Mouse (Mus musculus) urinary bladder, postnatal 14 days (tissue): Measurements from ENCODE around the gene Frmd7.

Experiments used
- DNase-seq: peaks from one replicate; pipeline ENCODE4 v3.0.0; 2021; ENCODE audit warnings: low spot score

Gene Frmd7

DNA sequence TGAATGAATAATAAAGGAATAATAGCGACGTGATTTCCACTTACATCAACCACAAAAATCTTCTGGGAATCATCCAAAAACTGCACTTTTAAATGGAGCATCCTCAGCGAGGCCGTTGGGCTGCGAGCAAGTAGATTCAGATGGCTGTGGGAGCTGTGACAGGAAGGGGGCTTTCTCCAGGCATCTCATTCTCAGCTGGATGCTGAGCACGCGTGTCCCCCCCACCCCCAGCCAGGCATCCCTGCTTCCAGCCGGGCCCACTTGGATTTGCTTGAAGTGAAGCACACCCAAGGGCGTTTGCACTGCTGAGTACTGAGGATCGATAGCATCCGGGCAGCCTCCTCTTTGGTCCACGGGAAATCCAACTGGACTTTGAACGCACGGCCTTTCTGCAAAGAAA lies at the start of gene Frmd7:
TSS of gene Frmd7 (minus strand) at position 101 of the 400 bp plus-strand sequence.
- no peak for DNase-seq

DNA sequence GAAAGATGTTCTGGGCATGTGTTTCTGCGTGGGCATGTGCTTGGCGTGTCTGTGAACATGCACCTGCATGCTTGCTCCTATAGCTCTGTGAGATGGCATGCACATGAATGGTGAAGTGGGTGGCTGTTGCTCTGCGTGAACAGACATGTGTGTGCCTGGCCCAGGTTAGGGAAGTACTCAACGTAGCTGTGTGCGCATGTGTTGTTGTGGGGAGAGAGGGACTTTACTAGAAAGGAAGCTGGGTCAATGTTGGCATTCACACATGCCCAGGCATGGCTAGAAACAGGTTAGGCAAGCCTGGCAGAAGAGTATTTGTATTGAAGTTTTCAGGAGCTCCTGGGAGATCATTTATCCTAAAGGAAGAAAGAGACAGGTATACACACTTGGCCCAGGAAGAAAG lies 48.8 kb upstream of the Frmd7 start:
- peak; percentile 45 for DNase-seq

DNA sequence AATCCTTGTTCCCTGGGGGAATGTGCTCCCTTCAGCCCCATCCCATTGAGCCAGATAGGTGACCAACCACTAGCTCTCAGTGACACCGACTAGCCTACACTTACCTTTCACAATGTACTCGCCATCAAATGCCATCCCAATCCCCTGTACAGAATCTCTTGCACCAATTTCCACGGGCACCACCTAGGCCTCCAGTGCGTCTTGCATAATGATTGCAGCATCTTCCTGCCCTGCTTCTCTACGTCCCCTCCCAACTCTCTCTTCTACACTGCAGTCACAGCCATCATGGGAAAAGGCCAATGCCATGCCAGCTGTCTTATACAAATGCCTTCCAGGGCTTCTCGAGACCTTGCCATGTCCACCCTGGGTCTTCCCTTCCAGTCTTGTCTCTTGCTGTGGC lies 47.4 kb upstream of the Frmd7 start:
- no peak for DNase-seq

DNA sequence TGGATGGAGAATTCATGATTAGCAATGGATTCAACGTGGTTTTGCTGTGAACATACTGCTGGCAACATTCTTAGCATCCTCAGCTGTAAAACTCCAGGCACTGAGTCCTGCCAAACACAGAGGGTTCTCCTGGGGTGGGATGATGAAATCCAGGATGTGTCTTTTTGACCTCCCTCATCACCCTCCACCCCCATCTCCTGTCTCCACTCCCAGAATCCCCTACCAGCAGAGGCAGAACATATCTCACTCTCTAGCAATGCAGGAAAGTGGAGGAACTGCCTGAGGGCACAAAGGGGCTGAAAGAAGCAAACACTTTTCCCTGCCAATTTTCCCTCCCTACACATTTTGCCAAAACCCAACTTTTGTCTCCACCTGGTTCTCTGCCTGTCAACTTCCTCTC lies 46.1 kb upstream of the Frmd7 start:
- DNase-seq = no peak

DNA sequence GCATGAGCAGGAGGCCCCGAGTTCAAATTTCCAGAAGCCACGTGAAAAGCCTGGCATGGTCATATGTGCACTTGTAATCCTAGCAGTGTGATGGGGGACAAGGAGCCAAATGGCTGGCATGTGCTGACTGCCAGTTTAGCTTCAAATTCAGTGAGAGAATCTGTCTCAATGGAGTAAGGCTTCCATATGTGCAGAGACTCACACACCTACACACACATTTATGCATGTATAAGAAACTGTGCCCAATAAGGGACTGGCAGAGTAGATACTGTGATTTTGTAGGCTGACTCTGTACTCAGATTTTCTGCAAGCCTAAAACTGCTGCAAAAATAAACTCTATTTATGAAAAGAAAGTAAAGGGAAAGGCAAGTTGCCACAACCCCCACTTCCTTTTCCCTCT lies 35.9 kb upstream of the Frmd7 start:
- DNase-seq = no peak

DNA sequence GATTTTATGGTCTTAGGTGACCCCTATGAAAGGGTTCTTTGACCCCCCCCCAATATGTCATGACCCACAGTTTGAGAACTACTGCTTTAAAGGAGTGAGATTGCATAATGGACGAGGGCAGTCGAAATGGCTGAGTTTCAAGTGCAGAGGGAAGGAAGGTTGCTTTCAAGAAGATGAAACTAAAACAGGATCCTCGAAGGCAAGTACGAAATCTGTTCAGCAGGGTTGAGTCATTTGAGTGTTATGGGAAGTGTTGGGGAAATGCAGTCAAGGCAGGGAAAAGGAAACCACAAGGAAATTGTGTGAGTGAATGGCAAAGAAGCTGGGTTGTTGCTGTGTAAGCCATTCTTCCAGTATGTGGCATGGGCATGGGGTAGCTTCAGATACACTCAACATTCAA lies 29.6 kb upstream of the Frmd7 start:
- DNase-seq = no peak

DNA sequence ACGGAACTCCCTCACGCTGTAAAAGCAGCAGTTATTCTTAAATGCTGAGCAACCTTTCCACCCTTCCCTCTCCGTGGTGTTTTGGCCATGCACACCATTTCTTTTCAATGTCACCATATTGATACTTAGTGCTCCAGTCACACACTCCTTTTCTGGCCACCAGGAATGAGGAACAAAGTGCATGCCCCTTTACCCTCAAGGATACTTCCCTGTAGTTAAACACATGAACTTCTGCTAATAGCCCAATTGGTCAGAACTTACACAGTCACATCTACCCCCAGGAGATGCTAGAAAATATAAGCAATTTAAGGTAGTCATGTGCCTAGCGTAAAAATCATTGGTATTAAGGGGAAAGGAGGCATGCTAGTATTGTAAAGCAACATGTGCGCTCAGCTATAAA lies 27.4 kb upstream of the Frmd7 start:
- no peak for DNase-seq

DNA sequence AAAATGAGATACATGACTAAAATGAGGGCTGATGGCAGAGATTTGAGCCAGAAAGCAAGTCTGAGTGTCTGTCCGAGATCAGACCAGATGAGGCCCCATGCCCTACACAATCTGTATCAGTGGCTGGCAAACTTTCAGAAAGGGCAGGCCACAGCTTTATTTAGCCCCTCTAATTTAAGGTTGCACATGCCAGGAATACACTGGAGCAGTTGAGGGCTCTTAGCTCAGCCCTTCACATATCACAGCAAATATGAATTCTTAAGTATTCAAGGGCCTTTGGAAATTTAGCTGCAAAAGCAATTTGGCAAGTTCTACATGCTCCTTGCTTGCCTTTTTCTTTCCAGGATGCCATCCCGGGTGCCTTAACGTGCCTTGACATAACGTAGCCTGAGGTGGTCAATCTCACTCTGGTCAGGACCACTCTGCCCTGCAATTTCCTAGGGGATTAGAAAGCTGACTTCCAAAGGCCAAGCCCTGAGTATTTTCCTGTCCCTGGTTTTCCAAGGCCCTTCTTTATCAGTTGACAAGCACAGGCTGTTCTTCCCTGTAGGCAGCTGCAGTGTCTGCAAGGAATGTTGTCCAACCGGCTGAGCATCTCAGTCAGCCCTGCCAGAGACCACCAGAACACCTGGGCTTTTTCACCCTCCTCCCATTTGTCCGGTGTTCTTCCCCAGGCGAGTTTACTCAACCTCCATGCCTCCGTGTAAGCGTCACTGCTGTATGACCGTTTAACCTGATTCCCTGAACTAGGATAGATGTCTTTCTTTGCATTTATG lies 25.8 kb upstream of the Frmd7 start:
- peak; percentile 11 for DNase-seq

DNA sequence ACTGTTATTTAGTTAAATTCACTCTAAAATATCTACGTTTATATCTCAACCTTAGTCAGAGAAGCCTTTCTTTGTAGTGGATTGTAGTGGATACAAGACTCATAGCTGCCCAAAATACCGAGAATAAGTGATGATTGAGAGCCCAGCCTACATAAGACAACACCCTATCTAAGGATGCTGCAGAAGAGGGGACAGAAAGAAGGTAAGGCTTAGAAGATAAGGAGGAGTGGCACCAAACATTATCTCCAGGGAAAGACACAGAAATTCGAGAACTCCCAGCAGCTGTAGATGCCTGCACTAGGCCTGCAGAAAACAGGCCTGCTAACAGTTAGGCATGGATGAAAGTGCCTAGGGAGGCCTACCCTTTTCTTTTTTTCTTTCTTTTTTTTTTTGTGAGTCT lies 22.6 kb upstream of the Frmd7 start:
- no peak for DNase-seq

DNA sequence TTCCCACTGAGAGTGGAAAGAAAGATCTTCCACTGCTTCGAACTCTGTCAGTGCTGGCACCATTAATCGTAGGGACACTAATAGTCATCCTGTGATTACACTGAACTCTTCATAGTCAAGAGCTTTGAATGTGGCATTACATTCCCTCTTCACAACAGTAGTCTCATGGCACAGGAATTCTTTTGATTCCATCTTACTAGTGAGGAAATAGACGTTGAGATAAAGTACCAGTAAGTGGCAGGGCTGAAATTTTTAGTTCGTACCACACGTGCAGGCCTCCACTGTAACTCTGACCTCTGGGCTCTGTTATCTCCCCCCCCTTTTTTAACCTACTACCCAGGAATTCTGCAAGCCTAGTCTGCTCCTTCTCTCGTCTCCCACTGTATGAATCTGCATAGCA lies 20.4 kb upstream of the Frmd7 start:
- DNase-seq = no peak

DNA sequence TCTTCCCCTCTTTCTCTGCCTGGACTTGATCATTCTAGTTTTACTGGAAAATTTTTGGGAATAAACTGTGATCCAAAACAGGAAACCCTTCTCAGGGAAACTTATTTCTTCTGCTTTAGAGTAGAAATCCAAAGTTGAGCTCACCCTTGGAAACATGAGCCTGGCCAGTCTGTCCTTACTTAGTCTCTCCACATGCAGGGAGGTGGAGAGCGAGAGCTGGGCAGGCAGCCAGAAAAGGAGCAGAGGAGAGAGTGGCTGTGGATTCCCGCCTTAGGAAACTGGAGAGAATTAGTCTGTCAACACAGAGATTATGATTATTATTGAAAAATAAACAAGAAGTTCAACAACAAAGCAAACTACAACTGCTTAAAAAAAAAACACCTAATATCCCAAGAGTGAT lies 6.1 kb upstream of the Frmd7 start:
- peak; percentile 50 for DNase-seq

DNA sequence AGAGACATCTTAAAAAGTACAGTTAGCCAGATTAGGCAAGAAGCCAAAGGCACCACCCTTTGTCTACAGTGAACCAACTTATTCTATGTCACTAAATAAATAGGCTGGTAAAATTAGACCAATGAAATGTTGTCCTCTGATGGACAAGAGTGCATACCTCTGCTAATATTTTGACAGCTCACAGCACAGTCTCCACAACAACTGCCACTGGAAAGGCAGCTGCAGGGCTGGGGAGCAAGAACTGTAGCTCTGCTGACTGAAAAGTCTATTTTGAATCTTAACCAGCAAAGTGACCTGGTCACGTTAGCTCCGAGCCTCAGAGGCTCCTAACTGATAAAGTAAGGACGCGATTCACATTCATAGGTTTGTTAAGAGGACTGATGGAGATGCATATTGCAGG lies 5.6 kb upstream of the Frmd7 start:
- no peak for DNase-seq

DNA sequence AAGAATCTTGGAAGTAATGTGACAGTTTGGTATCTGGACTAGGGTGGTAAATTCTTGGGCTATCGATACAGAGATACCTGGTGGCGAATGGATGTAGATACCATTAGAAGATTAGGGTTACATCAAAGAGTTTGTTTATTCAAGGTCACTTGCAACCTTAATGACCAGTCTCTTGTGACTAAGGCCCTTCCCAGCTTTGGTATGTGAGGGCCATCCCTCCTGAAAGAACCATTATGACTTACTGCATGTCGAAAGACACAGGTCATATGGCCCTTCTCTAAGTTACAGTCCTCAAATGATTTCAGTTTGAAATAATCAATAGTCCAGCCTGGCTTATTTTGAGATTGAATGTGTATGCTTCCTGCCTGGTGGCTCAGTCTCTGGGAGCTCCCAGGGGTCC lies 5.4 kb downstream of the Frmd7 start:
- no peak for DNase-seq

DNA sequence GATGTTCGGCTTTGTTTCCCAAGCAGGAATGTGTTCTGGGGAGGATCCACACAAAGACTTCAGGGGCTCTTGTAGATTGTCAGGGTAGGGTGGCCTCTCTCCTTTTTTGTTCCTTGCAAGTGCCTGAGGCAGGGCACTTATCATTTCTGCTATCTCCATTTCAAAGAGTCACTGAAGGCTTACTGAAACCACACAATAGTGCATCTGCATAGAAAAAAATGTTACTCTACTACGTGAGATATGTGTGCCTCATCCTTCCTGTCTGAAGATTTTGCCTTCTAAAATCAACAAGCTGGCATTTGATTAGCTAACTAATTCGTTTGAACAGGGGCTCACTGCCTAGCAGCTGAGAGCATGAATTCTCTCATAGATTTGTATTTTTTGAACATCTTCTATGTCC lies 12.2 kb downstream of the Frmd7 start:
- no peak for DNase-seq

DNA sequence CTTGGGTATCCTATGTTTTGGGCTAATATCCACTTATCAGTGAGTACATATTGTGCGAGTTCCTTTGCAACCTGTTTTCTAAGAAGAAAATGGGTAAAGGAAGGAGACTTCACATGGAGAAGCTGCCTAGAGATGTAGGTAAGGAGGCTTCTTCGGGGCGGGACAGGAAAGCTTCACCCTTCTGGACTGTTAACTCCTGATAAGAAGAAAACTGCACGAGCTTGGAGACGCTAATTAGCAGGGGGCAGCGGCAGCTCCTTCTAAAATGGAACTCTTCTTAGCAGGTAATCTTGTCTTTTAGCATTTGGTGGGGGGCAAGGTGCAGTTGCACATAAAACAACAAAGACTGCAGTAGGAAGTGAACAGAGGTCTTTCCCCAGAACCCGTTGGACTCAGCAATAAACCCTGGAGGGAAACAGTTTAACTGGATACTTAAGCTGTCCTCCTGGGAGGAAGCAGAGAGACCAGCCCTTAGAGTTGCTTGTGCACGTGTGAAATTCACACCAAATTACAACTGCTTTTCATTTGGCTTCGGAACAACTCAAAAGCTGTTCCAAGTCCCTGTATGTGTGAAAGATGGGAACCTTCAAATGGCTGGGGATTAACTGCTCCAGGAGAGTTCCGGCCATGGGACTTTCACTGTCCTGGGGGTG lies 15.5 kb downstream of the Frmd7 start:
- no peak for DNase-seq

DNA sequence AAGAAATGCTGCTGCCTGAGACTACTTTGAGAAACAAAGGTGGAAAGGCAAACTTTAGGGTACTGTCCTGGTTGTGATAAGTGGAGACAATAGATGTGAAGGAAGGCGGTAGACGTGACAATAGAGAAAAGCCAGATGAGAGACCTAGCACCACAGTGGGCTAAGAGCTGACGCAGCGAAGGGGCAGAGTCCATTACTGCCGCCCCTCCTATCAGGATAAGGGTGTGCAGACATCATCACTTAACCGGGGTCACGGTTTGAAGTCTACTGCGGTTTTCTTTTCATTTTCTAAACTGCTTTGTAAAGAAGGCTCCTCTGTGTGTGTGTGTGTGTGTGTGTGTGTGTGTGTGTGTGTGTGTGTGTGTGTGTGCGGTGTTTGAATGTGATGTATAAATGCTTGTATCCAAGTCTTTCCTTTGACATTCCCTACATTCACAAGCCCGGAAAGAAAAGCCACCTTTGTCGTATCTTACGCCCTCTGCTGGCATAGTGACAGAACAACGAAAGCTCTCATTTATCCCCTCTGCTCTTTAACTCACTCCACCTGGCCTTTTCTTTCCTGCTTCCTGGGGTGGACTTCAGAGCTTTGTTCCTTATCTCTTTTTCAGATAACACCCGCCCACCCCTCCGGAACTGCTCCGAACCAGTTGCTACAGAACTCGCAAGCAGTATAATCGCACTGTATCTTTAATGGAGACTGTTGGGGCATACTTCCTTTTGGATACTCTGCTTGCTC lies 17.7 kb downstream of the Frmd7 start:
- DNase-seq = no peak

DNA sequence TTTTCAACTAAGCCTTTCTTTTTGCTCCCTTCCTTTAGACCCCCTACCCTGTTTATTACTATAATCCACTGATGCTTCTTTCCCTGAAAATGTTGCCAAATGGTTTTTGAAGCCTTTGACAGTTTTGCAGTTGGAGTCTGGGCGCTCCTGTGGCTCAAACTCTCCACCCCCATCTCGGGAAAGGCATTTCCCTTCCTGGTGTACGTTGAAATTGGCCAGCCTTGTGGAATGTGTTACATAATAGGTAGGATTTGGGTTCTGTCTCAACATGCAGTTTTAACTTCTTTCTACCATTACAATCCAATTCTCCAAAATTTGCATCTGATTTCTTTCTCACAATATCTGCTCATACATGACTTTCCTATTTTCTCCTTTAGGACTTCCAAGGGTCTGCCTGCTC lies 23.8 kb downstream of the Frmd7 start:
- DNase-seq = peak; percentile 6

DNA sequence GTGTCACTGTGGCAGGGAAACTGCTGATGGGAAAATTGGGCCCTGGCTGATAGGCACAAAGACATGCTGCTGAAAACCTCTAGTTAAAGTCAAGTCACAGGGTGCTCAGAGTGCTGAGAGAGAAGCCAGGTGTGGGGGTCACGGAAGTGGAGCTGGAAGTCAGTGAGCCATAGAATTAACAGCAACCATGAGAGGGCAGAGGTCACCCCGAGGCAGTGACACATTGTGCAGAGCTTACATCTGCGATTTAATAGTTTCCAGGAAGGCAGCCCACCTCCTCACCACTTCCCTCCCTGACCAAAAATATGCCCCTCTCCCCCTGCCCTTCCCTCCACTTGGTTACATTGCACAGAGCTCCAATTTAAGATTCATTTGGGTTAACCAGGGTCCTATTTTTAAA lies 25.1 kb downstream of the Frmd7 start:
- DNase-seq = no peak

DNA sequence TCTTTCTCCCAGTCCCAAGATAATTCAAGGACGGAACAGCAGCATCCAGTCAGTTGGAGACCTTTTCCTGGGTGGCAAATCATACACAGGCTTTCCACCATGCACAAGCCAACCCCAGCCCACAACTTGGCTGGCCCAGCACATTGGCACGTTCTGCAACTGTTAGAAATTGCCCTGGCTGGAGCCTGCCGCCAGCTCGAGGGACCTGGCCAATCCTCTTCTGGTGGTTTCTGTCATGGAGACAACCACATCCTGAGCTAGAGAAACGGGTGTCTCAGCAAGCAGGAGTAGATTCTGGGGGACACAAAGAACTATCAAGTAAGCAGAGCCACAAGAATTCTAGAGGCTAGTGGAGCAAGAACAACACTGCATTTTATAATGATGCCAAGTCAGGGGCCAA lies 32.6 kb downstream of the Frmd7 start:
- no peak for DNase-seq

DNA sequence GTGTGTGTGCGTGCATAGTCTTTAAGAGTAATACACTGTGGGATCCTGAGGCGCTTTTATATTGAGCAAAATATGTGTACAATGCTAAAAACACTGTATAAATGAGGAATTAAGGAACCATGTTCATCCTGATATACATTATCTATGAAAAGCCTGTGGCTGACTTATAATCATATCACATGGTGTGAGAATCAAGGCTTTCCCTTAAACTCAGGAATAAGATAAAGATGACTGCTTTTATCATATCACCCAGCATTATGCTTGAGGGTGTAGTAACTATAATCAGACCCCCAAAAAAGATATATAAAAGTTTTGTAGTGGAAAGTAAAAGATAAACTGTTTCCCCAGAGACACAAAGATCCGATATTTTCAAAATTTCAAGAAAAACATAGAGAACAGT lies 39.0 kb downstream of the Frmd7 start:
- no peak for DNase-seq

DNA sequence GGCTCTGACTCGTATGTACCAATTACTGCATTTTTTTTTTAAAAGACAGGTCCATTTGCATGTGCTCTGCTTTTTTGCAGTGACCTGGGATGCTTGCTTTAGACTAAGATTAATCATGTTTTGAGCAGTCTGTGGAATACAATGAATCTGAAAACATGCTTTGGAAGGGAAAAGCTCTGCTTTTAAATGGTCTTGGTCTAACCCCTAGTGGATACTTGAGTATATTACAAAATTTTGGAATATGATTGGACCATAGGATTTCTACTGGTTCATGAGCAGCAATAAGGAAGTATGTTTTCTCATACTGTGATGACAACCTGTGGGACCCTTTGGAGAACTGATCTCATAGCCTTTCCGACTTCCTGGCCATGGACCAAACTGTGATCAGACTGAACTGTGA lies 54.5 kb downstream of the Frmd7 start:
- no peak for DNase-seq

DNA sequence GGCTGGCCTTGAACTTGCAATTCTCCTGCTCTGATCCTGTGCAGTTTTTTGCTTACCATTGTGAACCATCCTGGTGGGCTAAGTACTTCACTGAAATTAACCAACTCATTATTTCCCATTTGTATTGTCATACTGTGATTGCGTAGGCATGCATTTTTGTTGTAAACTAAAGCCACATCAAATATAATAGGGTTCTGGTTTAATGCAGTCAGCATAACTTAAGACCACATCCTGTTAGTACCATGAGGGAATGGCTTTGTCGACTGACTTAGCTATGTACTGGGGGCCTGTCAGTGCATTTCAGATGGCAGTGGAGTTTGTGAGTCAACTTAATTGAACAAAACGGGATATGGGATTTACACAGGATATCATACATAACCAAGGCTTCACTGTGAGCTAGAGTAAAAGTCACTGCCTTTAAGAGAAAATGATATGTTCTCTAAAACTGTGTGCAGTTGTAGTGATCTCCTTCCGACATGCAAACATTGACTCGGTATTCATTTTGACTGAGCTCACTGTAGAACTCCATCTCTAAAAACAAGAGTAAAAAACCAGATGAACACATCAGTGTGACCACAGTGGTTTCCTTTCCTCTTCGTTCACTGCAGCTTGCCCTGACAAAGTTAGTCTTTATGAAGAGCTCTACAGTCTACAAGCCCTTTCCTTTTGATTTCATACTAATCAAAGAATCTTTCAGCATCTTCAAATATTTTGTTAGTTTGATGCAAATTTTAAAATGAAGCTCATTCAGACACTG lies 68.1 kb downstream of the Frmd7 start:
- no peak for DNase-seq

DNA sequence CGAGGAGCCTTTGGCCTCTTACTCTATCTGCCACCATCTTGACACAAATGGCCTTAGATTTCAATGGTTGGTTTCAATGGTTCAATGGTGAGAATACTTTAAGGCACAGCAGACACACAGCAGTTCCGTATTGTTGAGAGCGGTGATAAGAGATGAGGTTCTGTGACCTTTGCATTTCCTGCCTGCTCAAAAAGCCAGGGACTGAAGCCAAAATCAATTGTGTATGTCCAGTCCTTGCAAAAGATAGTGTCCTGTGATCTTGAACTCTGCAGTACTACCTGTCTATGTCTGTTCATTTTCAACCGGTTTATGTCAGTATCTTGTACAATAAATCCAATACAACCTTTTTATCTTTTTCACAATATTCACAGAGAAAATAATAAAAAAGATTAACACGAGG lies 77.8 kb downstream of the Frmd7 start:
- DNase-seq = no peak
